Mouse (Mus musculus): ENCODE results near the gene Bcat2. TPM values are rescaled to one million over a fixed set of nuclear protein-coding genes. Genes with fewer than 3 reads are reported as not detected.
A peak's percentile ranks its signal among the peaks of the same experiment; 100 is the strongest.

Gene Bcat2
- polyA plus RNA-seq, 1 experiment from 2014 or later = 50.4 TPM

DNA sequence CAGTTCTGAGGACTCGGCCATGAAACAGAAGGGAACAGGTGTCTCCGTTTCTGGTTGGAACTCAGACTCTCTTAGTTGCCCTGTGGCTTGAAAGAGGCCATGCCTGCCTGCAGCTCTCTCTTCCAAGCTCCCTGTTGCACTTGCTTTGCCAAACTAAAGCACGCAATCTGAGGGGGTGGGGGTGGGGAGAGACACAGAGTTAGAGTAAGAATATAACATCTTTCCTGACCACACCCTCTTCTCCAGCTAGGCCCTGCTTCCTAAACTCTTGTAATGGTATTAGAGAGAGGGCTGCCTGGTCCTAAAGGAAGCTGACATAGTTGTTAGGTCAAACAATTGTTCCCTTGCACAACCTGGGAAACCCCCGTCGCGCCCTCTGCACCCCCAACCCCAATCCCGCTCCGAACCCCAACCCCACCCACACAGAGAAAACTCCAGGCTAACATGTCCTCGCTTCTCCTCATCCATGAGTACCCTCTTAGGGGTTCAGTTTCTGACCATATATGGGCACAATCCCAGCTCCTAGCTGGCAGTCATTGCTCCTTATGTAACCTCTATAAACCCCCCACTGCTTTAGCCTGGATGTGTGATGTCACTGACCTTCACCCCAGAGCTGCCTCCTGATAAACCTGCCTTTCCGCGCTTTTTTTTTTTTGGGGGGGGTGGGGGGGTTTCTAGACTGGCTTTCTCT lies 19.0 kb upstream of the Bcat2 start:
- no peaks in the 10 kb centered on the region; the same call in 1 of the 2 replicates for H3K4me1 ChIP-seq (replicated peaks)
- no peak overlapping the region for H3K27ac ChIP-seq
- H3K9me3 ChIP-seq = no peaks in the 10 kb centered on the region
- 76% methylated on average over 11 of the region's 11 CpGs for WGBS
- no peak overlapping the region for H3K9ac ChIP-seq (replicated peaks)
- no peak for ATAC-seq (ENCODE audit: insufficient number of reproducible peaks, insufficient read depth, low FRiP score, low TSS enrichment, low read depth)
- no peak overlapping the region for H3K4me2 ChIP-seq
- H3K36me3 ChIP-seq = no peaks in the 10 kb centered on the region
- no peak overlapping the region for H3K4me3 ChIP-seq (replicated peaks)
- H3K27me3 ChIP-seq = no peaks in the 10 kb centered on the region

DNA sequence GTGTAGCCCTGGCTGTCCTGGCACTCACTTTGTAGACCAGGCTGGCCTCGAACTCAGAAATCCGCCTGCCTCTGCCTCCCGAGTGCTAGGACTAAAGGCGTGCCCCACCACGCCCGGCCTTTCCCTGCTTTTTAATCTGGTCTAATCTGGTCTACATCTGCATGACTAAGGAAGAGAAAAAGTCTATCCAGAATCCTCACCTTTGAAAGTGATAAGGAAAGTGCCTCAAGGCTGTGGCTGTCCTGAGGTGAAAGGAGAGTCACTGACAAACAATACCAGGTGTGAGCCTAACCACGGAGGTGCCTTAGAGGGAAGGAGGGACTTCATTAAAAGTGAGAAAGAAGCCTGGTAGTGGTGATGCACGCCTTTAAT lies 18.5 kb upstream of the Bcat2 start:
- Histone ChIP-seq H3K4me1 (replicated peaks) (no peaks in the 10 kb centered on the region; the same call in 1 of the 2 replicates), H3K4me3 (replicated peaks) (no peak overlapping the region), H3K36me3 (no peaks in the 10 kb centered on the region), H3K9ac (replicated peaks) (no peak overlapping the region), H3K9me3 (no peaks in the 10 kb centered on the region), H3K27ac (no peak overlapping the region), H3K4me2 (no peak overlapping the region), H3K27me3 (no peaks in the 10 kb centered on the region)
- no peak for ATAC-seq (ENCODE audit: insufficient number of reproducible peaks, insufficient read depth, low FRiP score, low TSS enrichment, low read depth)
- 75% methylated on average over 8 of the region's 8 CpGs for WGBS

DNA sequence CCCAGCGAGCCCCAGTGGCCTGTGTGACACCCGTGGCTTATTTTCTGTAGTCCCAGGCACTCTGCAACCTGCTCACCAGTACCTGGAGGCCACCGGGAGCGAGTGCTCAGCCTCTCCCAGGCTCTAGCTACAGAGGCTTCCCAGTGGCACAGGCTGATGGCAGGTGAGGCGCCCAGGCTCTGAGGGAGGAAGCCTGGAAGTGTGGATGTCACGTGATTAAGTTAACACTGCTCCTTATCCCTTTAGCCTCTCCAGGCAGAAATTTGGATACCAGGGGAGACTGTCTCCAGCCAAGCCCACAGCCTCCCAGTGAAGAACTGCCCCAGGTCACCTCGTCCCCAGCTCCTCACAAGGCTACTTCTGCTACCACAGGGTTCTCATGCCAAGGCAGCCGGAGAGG lies 16.4 kb upstream of the Bcat2 start:
- Histone ChIP-seq H3K4me2 (no peak overlapping the region), H3K4me1 (replicated peaks) (no peaks in the 10 kb centered on the region; the same call in 1 of the 2 replicates), H3K36me3 (no peaks in the 10 kb centered on the region), H3K27me3 (no peaks in the 10 kb centered on the region), H3K27ac (no peak overlapping the region), H3K4me3 (replicated peaks) (no peak overlapping the region), H3K9me3 (no peaks in the 10 kb centered on the region), H3K9ac (replicated peaks) (no peak overlapping the region)
- WGBS = 66% methylated on average over 8 of the region's 8 CpGs
- ATAC-seq (ENCODE audit: insufficient number of reproducible peaks, insufficient read depth, low FRiP score, low TSS enrichment, low read depth) = no peak

DNA sequence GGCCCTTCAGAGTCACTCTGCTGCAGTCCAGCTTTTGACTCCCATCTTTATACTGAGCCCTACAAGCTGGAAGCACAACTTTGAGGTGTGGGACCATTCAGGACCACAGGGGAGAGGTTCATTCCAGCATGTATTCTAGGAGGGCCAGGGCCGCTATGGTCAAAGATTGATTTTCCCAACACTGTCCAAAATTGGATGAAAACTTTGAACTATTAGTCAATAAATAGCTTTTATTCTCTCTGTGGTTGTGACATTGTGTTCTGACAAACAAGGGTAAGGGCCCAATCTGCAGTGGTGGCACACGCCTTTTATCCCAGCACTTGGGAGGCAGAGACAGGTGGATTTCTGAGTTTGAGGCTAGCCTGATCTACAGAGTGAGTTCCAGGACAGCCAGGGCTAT lies 16.0 kb upstream of the Bcat2 start:
- Histone ChIP-seq H3K36me3 (no peaks in the 10 kb centered on the region), H3K9me3 (no peaks in the 10 kb centered on the region), H3K4me3 (replicated peaks) (no peak overlapping the region), H3K4me2 (no peak overlapping the region), H3K27ac (no peak overlapping the region), H3K27me3 (no peaks in the 10 kb centered on the region), H3K9ac (replicated peaks) (no peak overlapping the region), H3K4me1 (replicated peaks) (no peaks in the 10 kb centered on the region; the same call in 1 of the 2 replicates)
- no peak for ATAC-seq (ENCODE audit: insufficient number of reproducible peaks, insufficient read depth, low FRiP score, low TSS enrichment, low read depth)
- 94% methylated on average over 2 of the region's 2 CpGs for WGBS

DNA sequence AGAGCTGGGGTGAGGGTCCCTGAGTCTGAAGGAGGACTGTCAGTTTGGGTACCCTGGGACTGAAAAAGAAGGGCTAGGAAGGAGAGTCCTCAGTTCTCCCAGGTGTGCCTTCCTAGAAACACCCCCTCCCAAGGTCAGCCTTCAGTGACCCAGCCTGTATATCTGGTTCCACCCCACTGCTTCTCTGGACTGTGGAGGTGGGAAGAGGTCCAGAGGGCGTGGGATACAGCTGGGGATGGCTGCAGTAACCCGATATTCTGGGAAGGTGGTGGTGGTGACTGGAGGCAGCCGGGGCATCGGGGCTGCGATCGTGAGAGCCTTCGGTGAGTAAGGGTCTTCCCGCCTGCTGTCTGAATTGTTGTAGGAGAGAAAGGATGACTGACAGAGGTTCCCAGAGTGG lies 15.2 kb upstream of the Bcat2 start, which contains the start of gene Hsd17b14:
Hsd17b14 (plus strand) TSS at position 150 of the 400 bp plus-strand sequence.
- H3K27me3 ChIP-seq = no peaks in the 10 kb centered on the region

DNA sequence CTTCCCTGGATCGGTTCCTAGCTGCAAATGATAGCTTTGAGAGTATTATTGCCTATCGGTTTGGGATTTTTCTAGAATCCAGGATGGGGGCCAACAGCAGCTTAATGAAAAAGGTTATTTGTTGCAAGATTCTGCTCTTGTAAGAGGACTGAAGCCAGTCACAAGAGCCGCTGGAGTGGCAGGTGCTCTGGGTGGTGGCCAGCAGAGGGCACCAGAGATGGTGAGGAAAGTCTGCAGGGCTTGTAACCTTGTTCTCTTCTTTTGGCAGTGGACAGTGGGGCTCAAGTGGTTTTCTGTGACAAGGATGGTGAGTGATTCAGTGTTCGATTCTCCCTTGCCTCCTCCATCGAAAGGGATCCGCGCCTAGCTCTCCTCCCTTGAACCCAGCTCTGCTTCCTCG lies 14.2 kb upstream of the Bcat2 start:
- ATAC-seq (ENCODE audit: insufficient number of reproducible peaks, insufficient read depth, low FRiP score, low TSS enrichment, low read depth) = no peak
- WGBS = 29% methylated on average over 8 of the region's 8 CpGs
- Histone ChIP-seq H3K4me2 (no peak overlapping the region), H3K4me3 (replicated peaks) (no peak overlapping the region), H3K36me3 (no peaks in the 10 kb centered on the region), H3K9me3 (no peaks in the 10 kb centered on the region), H3K27ac (no peak overlapping the region), H3K27me3 (no peaks in the 10 kb centered on the region), H3K9ac (replicated peaks) (no peak overlapping the region), H3K4me1 (replicated peaks) (no peaks in the 10 kb centered on the region; the same call in 1 of the 2 replicates)

More for the DNA sequence above, 15.2 kb upstream of the Bcat2 start, which contains the start of gene Hsd17b14:
- ATAC-seq (ENCODE audit: insufficient number of reproducible peaks, insufficient read depth, low FRiP score, low TSS enrichment, low read depth) = no peak
- no peak within 1 kb of the TSS for H3K4me2 ChIP-seq
- H3K4me1 ChIP-seq (replicated peaks) = no peaks in the 10 kb centered on the region; the same call in 1 of the 2 replicates
- no peak within 1 kb of the TSS for H3K4me3 ChIP-seq (replicated peaks)
- WGBS = 29% methylated on average over 8 of the region's 8 CpGs
- H3K27ac ChIP-seq = no peak within 1 kb of the TSS
- no peaks in the 10 kb centered on the region for H3K9me3 ChIP-seq
- H3K36me3 ChIP-seq = no peaks in the 10 kb centered on the region
- no peak within 1 kb of the TSS for H3K9ac ChIP-seq (replicated peaks)

DNA sequence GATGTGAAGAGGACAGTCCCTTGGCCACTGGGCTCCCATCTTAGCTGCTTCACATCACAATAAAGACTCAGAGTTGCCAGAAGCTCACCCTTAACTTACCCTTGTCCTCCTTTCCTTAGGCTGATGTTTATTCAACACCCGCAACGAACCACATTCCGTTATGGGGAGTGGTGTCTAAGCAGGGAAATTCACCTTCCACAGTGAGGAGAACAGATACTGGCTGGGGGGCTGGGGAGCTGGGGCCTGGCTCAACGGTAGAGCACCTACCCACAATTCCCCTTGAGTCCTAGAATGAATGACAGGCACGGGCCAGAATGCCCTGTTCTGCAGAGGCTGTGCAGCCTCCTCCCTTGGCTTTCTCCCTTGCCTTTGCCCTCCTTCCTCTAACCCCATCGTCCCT lies 11.0 kb upstream of the Bcat2 start:
- H3K36me3 ChIP-seq = no peaks in the 10 kb centered on the region
- 72% methylated on average over 5 of the region's 6 CpGs for WGBS
- H3K9ac ChIP-seq (replicated peaks) = no peak overlapping the region
- H3K27me3 ChIP-seq = no peaks in the 10 kb centered on the region
- no peak for ATAC-seq (ENCODE audit: insufficient number of reproducible peaks, insufficient read depth, low FRiP score, low TSS enrichment, low read depth)
- H3K4me1 ChIP-seq (replicated peaks) = peaks cover 9% of the 10 kb centered on the region
- H3K27ac ChIP-seq = no peak overlapping the region
- no peak overlapping the region for H3K4me3 ChIP-seq (replicated peaks)
- H3K4me2 ChIP-seq = no peak overlapping the region
- no peaks in the 10 kb centered on the region for H3K9me3 ChIP-seq

DNA sequence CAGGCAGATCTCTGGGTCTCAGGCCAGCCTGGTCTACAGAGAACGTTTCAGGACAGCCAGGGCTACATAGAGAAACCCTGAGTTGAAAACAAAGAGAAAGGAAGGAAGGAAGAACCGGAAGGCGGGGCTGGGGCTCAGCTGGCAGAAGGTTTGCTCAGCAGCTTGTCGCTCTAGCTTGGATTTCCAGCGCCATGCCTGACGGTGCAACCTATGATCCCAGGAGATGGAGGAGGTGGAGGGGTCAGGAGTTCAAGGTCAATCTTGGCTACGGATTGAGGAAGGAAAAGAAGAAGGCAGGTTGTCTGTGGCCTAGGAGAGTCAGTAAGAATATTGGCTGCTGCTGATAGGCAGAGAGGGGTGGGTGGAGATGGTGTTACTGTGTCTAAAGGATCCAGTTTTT lies 9.7 kb upstream of the Bcat2 start:
- 84% methylated on average over 7 of the region's 7 CpGs for whole genome bisulfite sequencing
- no peak overlapping the region for H3K9ac ChIP-seq (replicated peaks)
- no peaks in the 10 kb centered on the region for H3K9me3 ChIP-seq
- H3K4me3 ChIP-seq (replicated peaks) = no peak overlapping the region
- no peak for ATAC-seq (ENCODE audit: insufficient number of reproducible peaks, insufficient read depth, low FRiP score, low TSS enrichment, low read depth)
- peaks cover 9% of the 10 kb centered on the region for H3K4me1 ChIP-seq (replicated peaks)
- no peak overlapping the region for H3K4me2 ChIP-seq
- no peak overlapping the region for H3K27ac ChIP-seq
- H3K36me3 ChIP-seq = no peaks in the 10 kb centered on the region
- no peaks in the 10 kb centered on the region for H3K27me3 ChIP-seq

DNA sequence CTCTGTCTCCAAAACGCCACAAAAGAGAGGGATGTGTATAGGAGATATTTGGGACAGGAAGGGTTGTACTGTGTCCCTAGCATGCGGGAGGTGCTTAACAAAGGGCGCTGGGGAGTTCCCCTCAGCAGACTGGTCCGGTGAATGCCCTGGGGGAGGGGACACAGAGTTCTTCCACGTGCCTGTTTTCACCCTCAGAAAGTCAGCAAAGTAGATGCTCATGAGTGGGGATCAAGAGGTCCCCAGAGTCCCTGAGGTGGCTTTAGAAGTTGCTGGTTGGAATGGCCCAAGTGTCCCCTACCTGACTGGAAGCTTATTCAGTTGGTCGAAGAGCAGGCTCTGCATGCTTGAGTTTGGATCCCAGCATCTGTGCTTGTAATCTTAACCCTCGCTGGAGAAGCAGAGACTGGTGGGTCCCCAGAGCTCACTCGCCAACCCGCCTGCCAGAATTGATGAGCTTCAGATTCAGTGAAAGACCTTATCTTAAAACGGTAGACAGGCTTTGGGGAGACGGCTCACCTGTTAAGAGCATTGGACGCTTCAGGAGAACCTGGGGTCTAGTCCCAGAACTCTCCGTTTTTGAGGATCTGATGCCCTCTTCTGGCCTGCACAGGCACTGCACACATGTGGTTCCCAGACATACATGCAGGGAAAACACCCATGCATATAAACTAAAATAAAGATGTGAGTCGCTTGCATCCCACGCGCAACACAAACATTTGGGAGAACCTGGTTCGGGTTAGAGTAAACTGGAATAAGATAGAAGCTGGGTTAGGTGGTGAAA lies 8.9 kb upstream of the Bcat2 start:
- H3K36me3 ChIP-seq = no peaks in the 10 kb centered on the region
- H3K4me2 ChIP-seq = peak overlapping the region; percentile 32

DNA sequence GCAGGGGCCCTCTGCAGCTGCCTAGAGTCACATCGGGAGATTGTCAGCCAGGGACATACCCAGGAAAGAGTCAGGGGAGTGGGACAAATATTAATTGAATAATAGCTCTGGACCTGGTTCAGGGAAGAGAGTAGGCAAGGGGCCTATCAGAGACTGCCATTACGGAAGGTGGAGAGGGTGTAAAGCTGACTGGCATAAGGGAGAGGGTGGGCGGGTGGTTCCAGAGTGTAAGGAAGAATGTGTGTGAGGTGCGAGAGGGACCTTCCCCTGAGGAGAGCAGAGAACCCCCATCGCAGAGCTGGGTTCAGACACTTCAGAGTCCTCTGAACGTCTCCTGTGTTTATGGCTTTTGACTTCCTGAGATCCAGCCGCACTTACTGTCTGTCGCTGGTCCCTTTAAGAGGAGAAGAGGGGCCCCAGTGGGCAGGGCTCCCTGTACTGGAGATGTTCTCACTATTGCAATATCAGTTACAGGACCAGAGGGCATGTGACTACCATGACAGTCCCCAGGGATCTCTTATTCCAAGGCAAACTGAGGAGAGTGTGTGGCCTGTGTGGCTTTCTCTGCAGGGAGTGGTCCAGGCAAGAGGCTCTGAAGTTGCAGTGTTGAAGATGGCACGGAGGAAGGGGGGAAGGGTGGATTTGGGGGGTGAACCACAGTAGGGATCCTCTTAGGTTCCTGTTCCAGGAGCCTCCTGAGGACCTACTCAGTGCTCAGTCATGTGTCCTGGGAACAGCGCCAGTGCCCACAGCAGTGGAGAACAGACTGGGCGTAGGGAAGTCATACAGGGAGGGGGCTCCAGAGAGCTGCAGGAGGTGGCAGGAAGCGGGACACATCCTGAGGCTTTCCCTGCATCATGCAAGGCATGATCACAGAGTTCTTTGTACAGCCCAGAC lies 8.1 kb upstream of the Bcat2 start:
- ATAC-seq (ENCODE audit: insufficient number of reproducible peaks, insufficient read depth, low FRiP score, low TSS enrichment, low read depth) = no peak
- Histone ChIP-seq H3K4me3 (replicated peaks) (no peak overlapping the region), H3K27ac (no peak overlapping the region), H3K4me1 (replicated peaks) (peaks cover 9% of the 10 kb centered on the region), H3K4me2 (peak overlapping the region; percentile 32; the same call in 1 of the 2 replicates), H3K9me3 (no peaks in the 10 kb centered on the region), H3K36me3 (no peaks in the 10 kb centered on the region), H3K9ac (replicated peaks) (0 out of 2 replicates have a peak overlapping the region, but pooled peaks have one; percentile 2), H3K27me3 (no peaks in the 10 kb centered on the region)
- WGBS = 45% methylated on average over 12 of the region's 12 CpGs

More for the DNA sequence above, 8.9 kb upstream of the Bcat2 start:
- Histone ChIP-seq H3K4me3 (replicated peaks) (no peak overlapping the region), H3K9me3 (no peaks in the 10 kb centered on the region), H3K27ac (no peak overlapping the region), H3K27me3 (no peaks in the 10 kb centered on the region), H3K9ac (replicated peaks) (0 out of 2 replicates have a peak overlapping the region, but pooled peaks have one; percentile 2), H3K4me1 (replicated peaks) (peaks cover 9% of the 10 kb centered on the region)
- WGBS = 29% methylated on average over 17 of the region's 17 CpGs
- no peak for ATAC-seq (ENCODE audit: insufficient number of reproducible peaks, insufficient read depth, low FRiP score, low TSS enrichment, low read depth)

DNA sequence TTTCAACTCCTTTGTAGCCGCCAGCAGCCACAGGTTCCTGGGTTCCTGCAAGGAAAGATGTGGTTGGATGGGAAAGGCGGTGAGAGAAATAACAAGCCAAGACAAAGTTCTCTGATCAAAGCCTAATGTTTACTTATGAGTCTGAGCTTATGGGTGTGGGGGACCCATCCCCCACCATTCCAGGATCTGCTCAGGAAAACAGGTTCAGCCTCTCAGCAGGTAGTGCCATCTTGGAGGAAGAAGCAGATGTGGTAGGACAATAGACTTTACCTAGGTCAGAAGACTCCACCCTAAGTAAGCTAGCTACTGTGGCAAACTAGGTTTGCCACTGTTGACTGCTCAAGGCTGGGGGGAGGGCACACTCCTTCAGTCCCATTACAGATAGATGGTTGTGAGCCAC lies 5.1 kb upstream of the Bcat2 start:
- Histone ChIP-seq H3K36me3 (no peaks in the 10 kb centered on the region), H3K27ac (no peak overlapping the region), H3K4me2 (no peak overlapping the region), H3K4me3 (replicated peaks) (no peak overlapping the region), H3K9ac (replicated peaks) (no peak overlapping the region), H3K4me1 (replicated peaks) (peaks cover 18% of the 10 kb centered on the region), H3K9me3 (no peaks in the 10 kb centered on the region), H3K27me3 (no peaks in the 10 kb centered on the region)
- WGBS = 74% methylated on average over 2 of the region's 2 CpGs
- no peak for ATAC-seq (ENCODE audit: insufficient number of reproducible peaks, insufficient read depth, low FRiP score, low TSS enrichment, low read depth)

All from limb, embryonic 12.5 days (tissue).